Mouse (Mus musculus) ES-Bruce4 (cell line): ENCODE measurements around the gene Fbxl17.

Experiments
- CTCF ChIP-seq: IDR thresholded peaks from one replicate; pipeline ENCODE4 v1.8.1; 2011; ENCODE audit warnings: low read depth, low read length
- EP300 ChIP-seq: IDR thresholded peaks from 2 replicates; pipeline ENCODE4 v1.6.1; 2011; ENCODE audit warnings: low read depth, low read length; ENCODE audit not compliant: insufficient read depth
- POLR2A ChIP-seq: IDR thresholded peaks from one replicate; pipeline ENCODE4 v1.8.1; 2011; ENCODE audit warnings: low read length; ENCODE audit not compliant: insufficient read depth

- TF ChIP-seq CTCF = no peak
- TF ChIP-seq POLR2A = no peak
- no peak for TF ChIP-seq EP300
Observed at GRCm38 (mm10) chr17:63321290-63321689, 178.5 kb downstream of the Fbxl17 start.
